Mouse (Mus musculus) central nervous system, embryonic 14 days (tissue): ENCODE results near the gene Apol7a. TPM values are rescaled to one million over a fixed set of nuclear protein-coding genes. Genes with fewer than 3 reads are reported as not detected.

Source experiments
- polyA plus RNA-seq: library from polyadenylated mRNA; depleted of rRNA; stranded (reverse); fragments of >200 nt; gene quantifications from 2 replicates; pipeline ENCODE4 v1.2.3, GENCODE M21; 2012; rRNA removed

Apol7a gene
- polyA plus RNA-seq: 0.25 TPM in 1 of 2 replicates, not detected in the other

GRCm38 (mm10) chr15:77399027-77399426 lies at the start of gene Apol7a:
Apol7a (minus strand) TSS chr15:77399110.

GRCm38 (mm10) chr15:77447392-77447791 lies 48.5 kb upstream of the Apol7a start, which contains the start of gene Apol7b:
Apol7b (minus strand) TSS chr15:77447492.

GRCm38 (mm10) chr15:77411035-77411434 lies 12.1 kb upstream of the Apol7a start, which contains the start of gene Apol9a:
Apol9a (minus strand) TSS chr15:77411135.

Other genes starting within 250 kb of the Apol7a start
- gene Rbfox2, start 92.1 kb downstream of the Apol7a start, polyA plus RNA-seq: 312 and 317 TPM in 2 replicates
- 0.10 TPM in 2 replicates for gene Apol9a, start 12.0 kb upstream of the Apol7a start, polyA plus RNA-seq
- gene Apol7b, start 48.4 kb upstream of the Apol7a start, polyA plus RNA-seq: 0.04 TPM in 1 of 2 replicates, not detected in the other
- gene Apol10a, start 77.9 kb upstream of the Apol7a start, polyA plus RNA-seq: not detected in 2 replicates
- gene Apol11a, start 109.2 kb upstream of the Apol7a start, polyA plus RNA-seq: not detected in 2 replicates
- 0.04 and 0.06 TPM in 2 replicates for gene Apol7c, start 134.2 kb upstream of the Apol7a start, polyA plus RNA-seq
- not detected in 2 replicates for gene 1700025B11Rik, start 162.8 kb upstream of the Apol7a start, polyA plus RNA-seq
- 0.09 and 0.13 TPM in 2 replicates for gene Apol10b, start 197.0 kb upstream of the Apol7a start, polyA plus RNA-seq
- gene Gm36245, start 200.1 kb upstream of the Apol7a start, polyA plus RNA-seq: not detected in 2 replicates
- not detected in 2 replicates for gene Apol11b, start 244.2 kb upstream of the Apol7a start, polyA plus RNA-seq